Mouse (Mus musculus): ENCODE results near the gene Gm8720.
"Not testable (repeated sequence)": the region's sequence is repeated elsewhere in the genome, so short reads cannot be mapped to it uniquely, and the experiment has no call there.

Gm8720 gene

DNA sequence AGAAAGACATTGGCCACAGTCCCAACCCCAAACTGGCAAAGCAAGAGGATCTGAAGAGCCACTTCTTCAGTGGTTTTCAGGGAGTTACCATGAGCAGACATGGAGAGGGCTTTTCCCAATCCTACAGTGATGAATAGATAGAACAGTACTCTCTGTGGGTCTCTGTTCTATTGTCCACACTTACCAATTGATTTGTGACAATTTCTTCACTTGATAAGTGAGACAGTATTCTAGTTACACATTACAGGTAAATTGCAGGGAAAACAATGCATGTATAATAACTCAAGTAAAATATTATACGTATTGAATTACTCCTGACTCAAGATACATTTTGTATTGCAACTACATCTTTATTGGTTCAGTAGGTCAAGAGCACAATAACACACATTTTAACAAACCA is at the start of gene Gm8720:
Gene Gm8720, minus strand, starts transcription at position 101 of the 400 bp plus-strand sequence.
- TF ChIP-seq GATA4 (IDR thresholded peaks at IDR 0.05; ENCODE audit: insufficient replicate concordance, low read length) = not testable (repeated sequence)

DNA sequence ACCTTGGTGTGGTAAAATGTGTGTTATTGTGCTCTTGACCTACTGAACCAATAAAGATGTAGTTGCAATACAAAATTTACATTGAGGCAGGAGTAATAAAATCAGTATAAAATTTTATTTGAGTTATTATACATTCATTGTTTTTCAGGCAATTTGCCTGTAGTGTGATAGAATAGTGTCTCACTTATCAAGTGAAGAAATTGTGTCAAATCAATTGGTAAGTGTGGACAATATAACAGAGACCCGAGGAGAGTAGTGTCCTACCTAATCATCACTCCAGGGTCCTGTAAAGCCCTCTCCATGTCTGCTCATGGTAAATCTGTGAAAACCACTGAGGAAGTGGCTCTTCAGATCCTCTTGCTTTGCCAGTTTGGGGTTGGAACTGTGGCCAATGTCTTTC is 12.0 kb downstream of the Gm8720 start, which contains the start of gene Vmn1r163:
Gene Vmn1r163, plus strand, starts transcription at position 301 of the 400 bp plus-strand sequence.
- not testable (repeated sequence) for TF ChIP-seq GATA4 (IDR thresholded peaks at IDR 0.05; ENCODE audit: insufficient replicate concordance, low read length)

DNA sequence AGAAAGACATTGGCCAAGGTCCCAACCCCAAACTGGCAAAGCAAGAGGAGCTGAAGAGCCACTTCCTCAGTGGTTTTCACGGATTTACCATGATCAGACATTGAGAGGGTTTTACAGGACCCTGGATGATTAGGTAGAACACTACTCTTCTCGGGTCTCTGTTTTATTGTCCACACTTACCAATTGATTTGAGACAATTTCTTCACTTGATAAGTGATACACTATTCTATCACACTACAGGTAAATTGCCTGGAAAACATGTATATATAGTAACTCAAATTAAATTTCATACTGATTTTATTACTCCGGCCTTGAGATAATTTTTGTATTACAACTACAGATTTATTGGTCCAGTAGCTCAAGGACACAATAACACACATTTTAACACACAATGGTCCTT is 47.4 kb downstream of the Gm8720 start, which contains the start of gene Gm4216:
Gene Gm4216, minus strand, starts transcription at position 101 of the 400 bp plus-strand sequence.
- TF ChIP-seq GATA4 (IDR thresholded peaks at IDR 0.05; ENCODE audit: insufficient replicate concordance, low read length) = not testable (repeated sequence)
